Mouse (Mus musculus): ENCODE measurements around the gene Nt5c2. TPM values are rescaled to one million over a fixed set of nuclear protein-coding genes. Genes with fewer than 3 reads are reported as not detected.

Nt5c2 gene
- polyA plus RNA-seq, 1 experiment from 2014 or later: 77.9 TPM

DNA sequence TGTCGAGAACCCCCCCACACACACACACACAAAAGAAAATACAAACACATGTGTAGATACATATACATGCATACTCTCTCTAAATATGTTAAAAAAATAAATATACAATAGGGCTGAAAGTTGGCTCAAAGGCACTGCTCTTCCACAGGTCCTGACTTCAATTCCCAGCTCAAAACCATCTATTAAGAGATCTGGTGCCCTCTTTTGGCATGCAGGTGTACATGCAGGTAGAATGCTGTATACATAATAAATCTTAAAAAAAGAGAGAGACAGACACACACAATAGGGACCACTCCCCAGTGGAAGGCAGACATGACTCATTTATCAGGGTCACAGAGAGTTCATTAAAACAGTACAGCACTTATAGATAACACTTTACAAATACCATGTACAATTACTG, 31.4 kb upstream of the Nt5c2 start:
- no peak for ATAC-seq (replicated peaks; ENCODE audit: low FRiP score)
- no peak for DNase-seq (ENCODE audit: low spot score)
- 100% methylated on average over 1 of the region's 1 CpGs for WGBS
- Histone ChIP-seq H3K4me2 (ENCODE audit: low read depth, low read length, severe bottlenecking) (no peak overlapping the region), H3K4me3 (ENCODE audit: low read depth, low read length) (no peak overlapping the region), H3K9me3 (ENCODE audit: control insufficient read depth, low read length) (no peaks in the 10 kb centered on the region), H3K36me3 (ENCODE audit: control insufficient read depth, insufficient read depth, low read length) (peaks cover 4% of the 10 kb centered on the region; the same call in 1 of the 2 replicates), H3K4me1 (replicated peaks; ENCODE audit: control insufficient read depth, insufficient read depth, low read length) (peaks cover 8% of the 10 kb centered on the region; the same call in 1 of the 2 replicates), H3K27me3 (ENCODE audit: control insufficient read depth, insufficient read depth, low read length) (no peaks in the 10 kb centered on the region), H3K27ac (ENCODE audit: low read depth, low read length) (no peak overlapping the region), H3K9ac (ENCODE audit: low read length) (no peak overlapping the region)

DNA sequence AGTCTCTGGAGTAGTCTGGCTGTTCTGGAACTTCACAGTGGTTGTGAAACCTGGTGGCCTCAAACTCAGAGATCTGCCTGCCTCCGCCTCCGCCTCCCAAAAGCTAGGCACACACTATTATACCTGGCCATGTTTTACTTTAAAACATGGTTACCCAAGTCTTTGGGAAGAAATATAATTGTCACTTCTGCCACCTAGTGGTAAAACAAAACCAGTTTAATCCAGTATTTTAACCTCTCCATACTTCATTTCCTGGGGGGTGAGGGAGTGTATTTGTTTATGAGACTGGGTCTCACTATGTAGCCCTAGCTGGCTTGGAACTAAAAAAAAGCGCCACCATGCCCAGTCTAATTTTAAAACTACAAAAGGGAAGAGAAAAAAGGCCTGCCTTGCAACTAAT, 28.7 kb upstream of the Nt5c2 start:
- Histone ChIP-seq H3K27me3 (ENCODE audit: control insufficient read depth, insufficient read depth, low read length) (no peaks in the 10 kb centered on the region), H3K27ac (ENCODE audit: low read depth, low read length) (no peak overlapping the region), H3K4me3 (ENCODE audit: low read depth, low read length) (no peak overlapping the region), H3K36me3 (ENCODE audit: control insufficient read depth, insufficient read depth, low read length) (peaks cover 4% of the 10 kb centered on the region; the same call in 1 of the 2 replicates), H3K4me2 (ENCODE audit: low read depth, low read length, severe bottlenecking) (no peak overlapping the region), H3K9me3 (ENCODE audit: control insufficient read depth, low read length) (no peaks in the 10 kb centered on the region), H3K9ac (ENCODE audit: low read length) (no peak overlapping the region), H3K4me1 (replicated peaks; ENCODE audit: control insufficient read depth, insufficient read depth, low read length) (no peaks in the 10 kb centered on the region)
- ATAC-seq (replicated peaks; ENCODE audit: low FRiP score): no peak
- 86% methylated on average over 3 of the region's 3 CpGs for WGBS
- no peak for DNase-seq (ENCODE audit: low spot score)

DNA sequence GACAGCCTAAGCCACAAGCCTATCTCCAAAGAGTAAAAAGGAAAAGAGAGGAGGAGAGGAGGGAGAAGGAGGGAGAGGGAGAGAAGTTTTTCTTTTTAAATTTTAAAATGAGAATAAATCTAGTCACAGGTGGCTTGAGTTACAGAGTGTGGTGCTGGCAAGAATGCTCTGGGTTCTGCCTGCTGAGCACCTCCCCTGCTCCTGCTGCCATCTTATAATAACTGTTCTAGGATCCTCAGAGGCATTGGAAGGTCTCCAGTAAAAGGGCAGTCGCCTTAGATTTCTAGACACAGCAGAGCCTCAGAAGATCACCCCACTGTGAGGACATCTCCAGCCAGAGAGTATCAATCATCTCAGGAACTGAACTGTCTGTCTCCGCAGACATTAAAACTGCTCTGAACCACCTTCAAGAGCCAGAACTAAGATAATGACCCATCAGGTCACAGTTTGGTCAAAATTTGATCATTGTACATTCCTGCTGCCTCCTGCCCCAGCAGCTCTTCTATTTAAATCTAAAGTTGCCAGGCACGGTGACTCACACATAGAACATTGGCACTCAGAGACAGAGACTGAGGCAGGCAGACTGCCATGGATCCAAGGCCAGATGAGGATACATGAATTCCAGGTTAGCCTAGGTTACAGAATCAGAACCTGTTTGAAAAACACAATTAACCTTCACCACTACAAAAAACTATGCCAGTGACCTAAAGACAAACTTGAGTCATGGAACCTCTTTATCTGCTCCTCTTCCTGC, 25.9 kb upstream of the Nt5c2 start:
- Histone ChIP-seq H3K9me3 (ENCODE audit: control insufficient read depth, low read length) (no peaks in the 10 kb centered on the region), H3K27ac (ENCODE audit: low read depth, low read length) (no peak overlapping the region), H3K4me1 (replicated peaks; ENCODE audit: control insufficient read depth, insufficient read depth, low read length) (no peaks in the 10 kb centered on the region), H3K9ac (ENCODE audit: low read length) (no peak overlapping the region), H3K36me3 (ENCODE audit: control insufficient read depth, insufficient read depth, low read length) (no peaks in the 10 kb centered on the region; the same call in 1 of the 2 replicates), H3K4me2 (ENCODE audit: low read depth, low read length, severe bottlenecking) (no peak overlapping the region), H3K27me3 (ENCODE audit: control insufficient read depth, insufficient read depth, low read length) (no peaks in the 10 kb centered on the region), H3K4me3 (ENCODE audit: low read depth, low read length) (no peak overlapping the region)
- ATAC-seq (replicated peaks; ENCODE audit: low FRiP score) (no peak), DNase-seq (ENCODE audit: low spot score) (no peak)
- 89% methylated on average over 3 of the region's 3 CpGs for WGBS

DNA sequence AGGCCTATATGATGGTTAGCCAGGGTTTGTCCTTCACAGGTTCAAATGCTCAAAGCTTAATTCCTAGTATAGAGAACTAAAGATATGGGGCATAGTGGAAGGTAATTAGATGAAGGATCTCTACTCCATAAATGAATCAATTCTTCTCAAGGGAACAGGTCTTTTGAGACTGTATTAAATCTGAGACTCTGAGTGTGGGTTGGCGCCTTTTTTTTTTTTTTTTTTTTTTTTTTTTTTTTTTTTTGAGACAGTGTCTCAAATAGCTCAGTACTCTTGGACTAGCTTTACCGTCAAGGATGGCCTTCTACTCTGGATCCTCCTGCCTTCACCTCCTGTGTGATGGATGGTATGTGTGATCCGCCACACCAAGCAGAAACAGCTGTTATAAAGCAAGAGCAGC, 21.6 kb upstream of the Nt5c2 start:
- Histone ChIP-seq H3K4me3 (ENCODE audit: low read depth, low read length) (no peak overlapping the region), H3K9ac (ENCODE audit: low read length) (no peak overlapping the region), H3K4me2 (ENCODE audit: low read depth, low read length, severe bottlenecking) (no peak overlapping the region), H3K27me3 (ENCODE audit: control insufficient read depth, insufficient read depth, low read length) (no peaks in the 10 kb centered on the region), H3K9me3 (ENCODE audit: control insufficient read depth, low read length) (no peaks in the 10 kb centered on the region), H3K36me3 (ENCODE audit: control insufficient read depth, insufficient read depth, low read length) (peaks cover 3% of the 10 kb centered on the region; the same call in 1 of the 2 replicates), H3K27ac (ENCODE audit: low read depth, low read length) (no peak overlapping the region), H3K4me1 (replicated peaks; ENCODE audit: control insufficient read depth, insufficient read depth, low read length) (no peaks in the 10 kb centered on the region)
- WGBS: 83% methylated on average over 3 of the region's 3 CpGs
- DNase-seq (ENCODE audit: low spot score) (no peak), ATAC-seq (replicated peaks; ENCODE audit: low FRiP score) (no peak)

DNA sequence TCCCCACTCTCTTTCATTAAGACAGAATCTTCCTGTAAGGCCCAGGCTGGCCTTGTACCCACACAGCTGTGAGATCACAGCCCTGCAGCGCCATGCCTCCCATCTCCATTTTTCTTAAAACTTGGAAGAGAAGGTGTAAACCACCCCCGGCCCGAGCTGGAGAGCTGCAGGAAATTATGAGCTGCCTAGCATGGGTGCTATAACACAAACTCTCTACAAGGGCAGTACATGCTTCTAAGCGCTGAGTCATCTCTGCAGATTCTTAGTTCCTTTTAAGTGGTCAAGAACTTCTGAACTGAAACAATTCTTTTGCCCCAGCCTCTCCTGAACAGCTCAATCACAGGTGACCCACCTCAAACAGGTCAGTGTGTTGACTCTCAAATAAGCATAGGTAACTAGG, 20.0 kb upstream of the Nt5c2 start:
- Histone ChIP-seq H3K4me2 (ENCODE audit: low read depth, low read length, severe bottlenecking) (no peak overlapping the region), H3K27me3 (ENCODE audit: control insufficient read depth, insufficient read depth, low read length) (no peaks in the 10 kb centered on the region), H3K4me1 (replicated peaks; ENCODE audit: control insufficient read depth, insufficient read depth, low read length) (no peaks in the 10 kb centered on the region), H3K9me3 (ENCODE audit: control insufficient read depth, low read length) (no peaks in the 10 kb centered on the region), H3K36me3 (ENCODE audit: control insufficient read depth, insufficient read depth, low read length) (peaks cover 3% of the 10 kb centered on the region; the same call in 1 of the 2 replicates), H3K27ac (ENCODE audit: low read depth, low read length) (no peak overlapping the region), H3K4me3 (ENCODE audit: low read depth, low read length) (no peak overlapping the region), H3K9ac (ENCODE audit: low read length) (no peak overlapping the region)
- WGBS: 93% methylated on average over 4 of the region's 4 CpGs
- no peak for DNase-seq (ENCODE audit: low spot score)
- ATAC-seq (replicated peaks; ENCODE audit: low FRiP score): no peak

DNA sequence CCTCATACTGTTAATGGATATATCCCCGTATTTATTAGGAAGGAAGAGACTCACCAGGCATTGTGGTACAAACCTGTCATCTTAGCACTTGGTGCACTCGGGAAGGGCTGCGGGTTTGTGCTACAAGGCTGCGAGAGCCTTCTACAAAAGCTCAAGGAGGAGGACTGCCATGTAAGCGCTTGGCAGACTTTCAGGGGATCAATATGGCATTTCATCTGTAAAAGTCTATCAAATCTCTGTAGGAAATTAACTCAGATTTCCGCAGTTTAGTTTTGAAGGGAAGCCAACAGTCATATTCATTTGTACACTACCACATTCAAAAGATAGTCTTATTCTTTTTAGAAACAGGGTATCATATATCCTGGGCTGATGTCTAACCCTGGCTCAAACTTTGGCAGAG, 16.8 kb upstream of the Nt5c2 start:
- H3K27ac ChIP-seq (ENCODE audit: low read depth, low read length): no peak overlapping the region
- DNase-seq (ENCODE audit: low spot score) (no peak), ATAC-seq (replicated peaks; ENCODE audit: low FRiP score) (no peak)
- H3K27me3 ChIP-seq (ENCODE audit: control insufficient read depth, insufficient read depth, low read length): no peaks in the 10 kb centered on the region
- no peak overlapping the region for H3K4me2 ChIP-seq (ENCODE audit: low read depth, low read length, severe bottlenecking)
- no peak overlapping the region for H3K9ac ChIP-seq (ENCODE audit: low read length)
- H3K36me3 ChIP-seq (ENCODE audit: control insufficient read depth, insufficient read depth, low read length): peaks cover 3% of the 10 kb centered on the region; the same call in 1 of the 2 replicates
- H3K4me1 ChIP-seq (replicated peaks; ENCODE audit: control insufficient read depth, insufficient read depth, low read length): no peaks in the 10 kb centered on the region
- WGBS: 90% methylated on average over 6 of the region's 6 CpGs
- no peaks in the 10 kb centered on the region for H3K9me3 ChIP-seq (ENCODE audit: control insufficient read depth, low read length)
- H3K4me3 ChIP-seq (ENCODE audit: low read depth, low read length): no peak overlapping the region

DNA sequence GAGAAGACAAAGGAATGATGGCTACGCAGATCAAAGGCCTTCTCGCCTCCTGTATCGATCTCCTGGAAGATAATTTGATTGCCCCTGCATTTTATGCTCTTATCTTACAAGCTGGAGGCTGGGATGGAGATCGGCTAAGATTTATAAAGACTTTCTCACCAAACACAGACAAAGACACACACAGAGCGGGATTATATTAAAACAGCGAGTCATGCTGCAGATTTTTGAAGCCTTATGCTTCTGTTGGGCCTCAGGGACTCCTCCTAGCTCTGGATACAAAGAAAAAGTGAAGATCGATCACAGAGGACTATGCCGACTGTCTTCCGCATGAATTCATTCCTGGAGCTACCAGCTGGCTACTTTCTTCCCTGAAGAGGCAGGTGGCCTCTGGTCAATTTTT, 14.8 kb upstream of the Nt5c2 start:
- WGBS: 81% methylated on average over 9 of the region's 9 CpGs
- Histone ChIP-seq H3K27me3 (ENCODE audit: control insufficient read depth, insufficient read depth, low read length) (no peaks in the 10 kb centered on the region), H3K36me3 (ENCODE audit: control insufficient read depth, insufficient read depth, low read length) (peaks cover 3% of the 10 kb centered on the region; the same call in 1 of the 2 replicates), H3K9me3 (ENCODE audit: control insufficient read depth, low read length) (no peaks in the 10 kb centered on the region), H3K4me3 (ENCODE audit: low read depth, low read length) (no peak overlapping the region), H3K4me1 (replicated peaks; ENCODE audit: control insufficient read depth, insufficient read depth, low read length) (no peaks in the 10 kb centered on the region), H3K27ac (ENCODE audit: low read depth, low read length) (no peak overlapping the region), H3K9ac (ENCODE audit: low read length) (no peak overlapping the region), H3K4me2 (ENCODE audit: low read depth, low read length, severe bottlenecking) (no peak overlapping the region)
- DNase-seq (ENCODE audit: low spot score): no peak
- ATAC-seq (replicated peaks; ENCODE audit: low FRiP score): no peak

DNA sequence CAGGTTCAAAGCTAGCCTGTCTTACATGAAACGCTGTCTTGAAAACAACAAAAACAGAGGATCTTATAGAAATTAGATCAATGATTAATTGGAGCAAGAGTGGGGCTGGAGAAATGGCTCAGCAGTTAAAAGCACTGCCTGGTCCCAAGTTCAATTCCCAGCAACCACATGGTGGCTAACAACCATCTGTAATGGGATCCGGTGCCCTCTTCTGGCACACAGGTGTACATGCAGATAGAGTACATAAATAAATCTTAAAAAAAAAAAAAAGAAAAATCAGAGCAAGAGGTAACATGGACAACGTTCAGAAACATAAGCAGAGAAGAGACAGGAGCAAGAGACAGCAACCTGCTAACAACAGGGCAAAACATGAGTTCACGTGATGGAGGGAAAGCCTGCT, 11.6 kb upstream of the Nt5c2 start:
- DNase-seq (ENCODE audit: low spot score) (no peak), ATAC-seq (replicated peaks; ENCODE audit: low FRiP score) (no peak)
- H3K27ac ChIP-seq (ENCODE audit: low read depth, low read length): no peak overlapping the region
- 92% methylated on average over 4 of the region's 4 CpGs for WGBS
- H3K9ac ChIP-seq (ENCODE audit: low read length): no peak overlapping the region
- H3K4me3 ChIP-seq (ENCODE audit: low read depth, low read length): no peak overlapping the region
- no peaks in the 10 kb centered on the region for H3K27me3 ChIP-seq (ENCODE audit: control insufficient read depth, insufficient read depth, low read length)
- no peaks in the 10 kb centered on the region for H3K9me3 ChIP-seq (ENCODE audit: control insufficient read depth, low read length)
- H3K4me1 ChIP-seq (replicated peaks; ENCODE audit: control insufficient read depth, insufficient read depth, low read length): no peaks in the 10 kb centered on the region
- no peak overlapping the region for H3K4me2 ChIP-seq (ENCODE audit: low read depth, low read length, severe bottlenecking)
- no peaks in the 10 kb centered on the region for H3K36me3 ChIP-seq (ENCODE audit: control insufficient read depth, insufficient read depth, low read length)

DNA sequence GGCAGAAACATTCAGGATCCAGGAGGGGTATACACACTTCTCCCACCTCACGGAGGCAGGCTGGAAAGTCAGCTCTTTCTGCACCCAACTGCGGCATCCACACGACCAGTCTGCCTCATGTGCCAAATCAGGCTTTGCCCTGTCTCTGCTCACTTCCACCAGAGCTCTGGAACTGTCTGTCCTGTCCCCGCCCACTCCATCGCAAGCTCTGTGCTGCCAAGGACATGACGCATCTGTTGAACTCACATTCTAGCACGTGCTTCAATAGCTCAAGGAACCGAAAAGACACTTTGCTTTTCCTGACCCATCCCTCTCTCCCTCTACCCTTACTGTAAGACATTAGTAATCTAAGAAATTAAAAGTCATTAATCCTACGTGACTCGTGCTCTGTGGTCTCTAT, 10.0 kb upstream of the Nt5c2 start:
- Histone ChIP-seq H3K27me3 (ENCODE audit: control insufficient read depth, insufficient read depth, low read length) (no peaks in the 10 kb centered on the region), H3K4me3 (ENCODE audit: low read depth, low read length) (no peak overlapping the region), H3K4me1 (replicated peaks; ENCODE audit: control insufficient read depth, insufficient read depth, low read length) (no peaks in the 10 kb centered on the region), H3K9me3 (ENCODE audit: control insufficient read depth, low read length) (no peaks in the 10 kb centered on the region), H3K4me2 (ENCODE audit: low read depth, low read length, severe bottlenecking) (no peak overlapping the region), H3K9ac (ENCODE audit: low read length) (no peak overlapping the region), H3K36me3 (ENCODE audit: control insufficient read depth, insufficient read depth, low read length) (no peaks in the 10 kb centered on the region), H3K27ac (ENCODE audit: low read depth, low read length) (no peak overlapping the region)
- 92% methylated on average over 10 of the region's 10 CpGs for WGBS
- ATAC-seq (replicated peaks; ENCODE audit: low FRiP score): no peak
- DNase-seq (ENCODE audit: low spot score): no peak
